Comparison of ENCODE assay signal across 11 mouse cellular contexts in genomic region chr15:52928408-52928807, GRCm38 (mm10).
DNase-seq lines count a peak whose midpoint lies in the region; ATAC-seq and TF ChIP-seq lines count a peak whose summit lies in the region.
"Had no signal": no experiment of that assay in that cellular context is flagged by ENCODE, and none has a peak within 500 bp of the region (broad histone marks: within the 10 kb centered on the region; RNA-seq: fewer than 3 reads in every experiment).

No protein-coding gene starts in this region.

- peak; percentile 3 for DNase-seq in liver
- DNase-seq in liver, embryonic 11.5 days (ENCODE audit: low spot score), result no peak
- DNase-seq in MEL (ENCODE audit: low read depth, low spot score), result peak; percentile 28
- DNase-seq in adrenal gland, postnatal 14 days, result peak; percentile 66
- peak; percentile 31 for DNase-seq in mesoderm, embryonic 11.5 days (ENCODE audit: low read depth, low spot score)
- DNase-seq in midbrain, embryonic 14.5 days, result no peak
- DNase-seq in layer of hippocampus, adult 11-12 months (ENCODE audit: low spot score), result no peak
- DNase-seq: cerebellum, adult 8-10 months had no signal

- H3K4me3 ChIP-seq in liver, embryonic 11.5 days (ENCODE audit: low read depth, low read length), result no peak overlapping the region
- no peak overlapping the region for H3K4me3 ChIP-seq in MEL (ENCODE audit: control insufficient read depth in 1 of 2, insufficient read depth in 1 of 2, low read depth in 2 of 2, low read length in 2 of 2)
- no peak overlapping the region for H3K4me3 ChIP-seq in midbrain, embryonic 14.5 days (replicated peaks; ENCODE audit: low read depth, low read length)
- H3K4me3 ChIP-seq: left cerebral cortex, adult 2 months; lung, embryonic 15.5 days had no signal

- H3K79me2 ChIP-seq in MEL (ENCODE audit: control insufficient read depth, insufficient read depth, low read length, poor library complexity), result no peaks in the 10 kb centered on the region

- no peak overlapping the region for H3K9ac ChIP-seq in liver, embryonic 11.5 days (ENCODE audit: low read depth, low read length)
- H3K9ac ChIP-seq in MEL (ENCODE audit: control insufficient read depth, low read depth, low read length, poor library complexity, severe bottlenecking), result no peak overlapping the region
- no peak overlapping the region for H3K9ac ChIP-seq in midbrain, embryonic 14.5 days (replicated peaks; ENCODE audit: low read length)
- H3K9ac ChIP-seq: lung, embryonic 15.5 days had no signal

- TF ChIP-seq POLR2A in MEL (IDR thresholded peaks at IDR 0.05; ENCODE audit: control insufficient read depth in 1 of 2, insufficient read depth in 1 of 2, low read depth in 1 of 2, low read length in 2 of 2, poor library complexity in 1 of 2), result no peak

- TF ChIP-seq CTCF in MEL (IDR thresholded peaks at IDR 0.05 in 2 of 3, conservative IDR thresholded peaks at IDR 0.05 in 1 of 3; ENCODE audit: control insufficient read depth in 1 of 3, insufficient read depth in 1 of 3, low read depth in 2 of 3, low read length in 3 of 3, poor library complexity in 1 of 3, severe bottlenecking in 1 of 3), result no peak

- H3K9me3 ChIP-seq in liver, embryonic 11.5 days (ENCODE audit: control insufficient read depth, low read length), result no peaks in the 10 kb centered on the region
- no peaks in the 10 kb centered on the region for H3K9me3 ChIP-seq in MEL (replicated peaks; ENCODE audit: insufficient read depth, low read length)
- no peaks in the 10 kb centered on the region for H3K9me3 ChIP-seq in midbrain, embryonic 14.5 days (ENCODE audit: control insufficient read depth, low read length)
- H3K9me3 ChIP-seq: lung, embryonic 15.5 days had no signal

- TF ChIP-seq RAD21 in MEL (IDR thresholded peaks at IDR 0.05; ENCODE audit: low read depth, low read length), result no peak

- H3K27me3 ChIP-seq in liver, embryonic 11.5 days (replicated peaks; ENCODE audit: control insufficient read depth, insufficient read depth, low read length), result no peaks in the 10 kb centered on the region
- H3K27me3 ChIP-seq in MEL (ENCODE audit: control insufficient read depth in 1 of 2, insufficient read depth in 2 of 2, low read length in 2 of 2), result no peaks in the 10 kb centered on the region; a peak in 1 of 4 replicates
- no peaks in the 10 kb centered on the region for H3K27me3 ChIP-seq in midbrain, embryonic 14.5 days (ENCODE audit: control insufficient read depth, insufficient read depth, low read length)
- H3K27me3 ChIP-seq: lung, embryonic 15.5 days had no signal

- no peak overlapping the region for H3K27ac ChIP-seq in liver, embryonic 11.5 days (ENCODE audit: low read depth, low read length)
- no peak overlapping the region for H3K27ac ChIP-seq in MEL (ENCODE audit: control insufficient read depth, low read depth, low read length)
- H3K27ac ChIP-seq in midbrain, embryonic 14.5 days (replicated peaks; ENCODE audit: low read depth, low read length), result no peak overlapping the region
- H3K27ac ChIP-seq: left cerebral cortex, adult 2 months; lung, embryonic 15.5 days had no signal

- no peak for TF ChIP-seq EP300 in MEL (IDR thresholded peaks at IDR 0.05; ENCODE audit: low read depth in 1 of 2, low read length in 2 of 2)

- WGBS in liver, embryonic 11.5 days, result 41% methylated on average over 3 of the region's 3 CpGs
- 86% methylated on average over 3 of the region's 3 CpGs for WGBS in midbrain, embryonic 14.5 days

- H3K4me2 ChIP-seq in liver, embryonic 11.5 days, result no peak overlapping the region
- H3K4me2 ChIP-seq in midbrain, embryonic 14.5 days (ENCODE audit: low read length), result no peak overlapping the region
- H3K4me2 ChIP-seq: lung, embryonic 15.5 days had no signal

- no peaks in the 10 kb centered on the region for H3K36me3 ChIP-seq in liver, embryonic 11.5 days (ENCODE audit: control insufficient read depth, insufficient read depth, low read length)
- H3K36me3 ChIP-seq in MEL (ENCODE audit: control insufficient read depth in 1 of 2, insufficient read depth in 2 of 2, low read length in 2 of 2), result no peaks in the 10 kb centered on the region
- no peaks in the 10 kb centered on the region for H3K36me3 ChIP-seq in midbrain, embryonic 14.5 days (ENCODE audit: control insufficient read depth, insufficient read depth, low read length)
- H3K36me3 ChIP-seq: lung, embryonic 15.5 days had no signal

- ATAC-seq in liver, embryonic 11.5 days (replicated peaks; ENCODE audit: low FRiP score), result no peak
- no peak for ATAC-seq in midbrain, embryonic 14.5 days (ENCODE audit: low FRiP score, low TSS enrichment)
- ATAC-seq: hindbrain, embryonic 16.5 days had no signal

- no peaks in the 10 kb centered on the region for H3K4me1 ChIP-seq in liver, embryonic 11.5 days (replicated peaks; ENCODE audit: control insufficient read depth, insufficient read depth, low read length)
- H3K4me1 ChIP-seq in MEL (ENCODE audit: control insufficient read depth in 1 of 2, insufficient read depth in 2 of 2, low read length in 2 of 2), result no peaks in the 10 kb centered on the region
- H3K4me1 ChIP-seq in midbrain, embryonic 14.5 days (ENCODE audit: control insufficient read depth, insufficient read depth, low read length), result no peaks in the 10 kb centered on the region
- H3K4me1 ChIP-seq: lung, embryonic 15.5 days had no signal

TF ChIP-seq in MEL, 35 proteins besides CTCF, POLR2A, EP300 and RAD21:
- TF ChIP-seq MAX (IDR thresholded peaks at IDR 0.05; ENCODE audit: low read length) (peak; percentile 68; the same call in 1 of the 2 replicates), MYC (IDR thresholded peaks at IDR 0.05; ENCODE audit: low read depth, low read length) (no peak), CHD1 (IDR thresholded peaks at IDR 0.05; ENCODE audit: low read depth, low read length) (no peak), ZNF384 (IDR thresholded peaks at IDR 0.05; ENCODE audit: low read depth, low read length) (no peak), SIN3A (IDR thresholded peaks at IDR 0.05; ENCODE audit: low read length) (no peak), NRF1 (IDR thresholded peaks at IDR 0.05; ENCODE audit: insufficient read depth, low read depth, low read length, poor library complexity, severe bottlenecking) (no peak), USF1 (IDR thresholded peaks at IDR 0.05; ENCODE audit: low read depth, low read length) (peak; percentile 67), KAT2A (conservative IDR thresholded peaks at IDR 0.05; ENCODE audit: low read depth, low read length) (no peak), RCOR1 (IDR thresholded peaks at IDR 0.05; ENCODE audit: low read depth, low read length) (no peak), MYB (IDR thresholded peaks at IDR 0.05; ENCODE audit: low read depth, low read length) (no peak), JUND (IDR thresholded peaks at IDR 0.05; ENCODE audit: low read depth, low read length) (no peak), MAFK (IDR thresholded peaks at IDR 0.05; ENCODE audit: borderline replicate concordance, low read depth, low read length) (no peak), ELF1 (IDR thresholded peaks at IDR 0.05; ENCODE audit: low read depth, low read length) (no peak), SMC3 (IDR thresholded peaks at IDR 0.05; ENCODE audit: low read depth, low read length) (no peak)

Comparison
In these comparisons a context has a peak if more than half of its experiments do, and no peak if none do; other contexts are left out.
1. DNase-seq: peak in liver (single experiment), MEL (single experiment), adrenal gland, postnatal 14 days (single experiment) and mesoderm, embryonic 11.5 days (single experiment); none in liver, embryonic 11.5 days (single experiment), midbrain, embryonic 14.5 days (single experiment) and layer of hippocampus, adult 11-12 months (single experiment).